Mouse (Mus musculus) forebrain, embryonic 14.5 days (tissue): Measurements from ENCODE around the gene Wdr70. TPM values are rescaled to one million over a fixed set of nuclear protein-coding genes. Genes with fewer than 3 reads are reported as not detected.

ENCODE experiments used
- ATAC-seq: fragments of 200-750 bp; cut with Nextera tagmentation; 2 replicates; pipeline ENCODE4 v1.8.0; 2017; ENCODE audit warnings: mild to moderate bottlenecking, moderate library complexity
- DNase-seq: peaks from one replicate; pipeline ENCODE4 v3.0.0-alpha.2; 2015; ENCODE audit warnings: low spot score
- H3K27ac ChIP-seq: fragments of 300-500 bp; sonication (generic); 2 replicates; pipeline ENCODE4 v1.5.1; 2014; ENCODE audit warnings: low read depth, mild to moderate bottlenecking, control low read depth, low read length, moderate library complexity
- H3K27me3 ChIP-seq: fragments of 300-500 bp; sonication (generic); replicated peaks from 2 replicates; pipeline ENCODE4 v1.6.1; 2014; ENCODE audit warnings: low read length, control low read depth, mixed read lengths; ENCODE audit not compliant: control insufficient read depth, insufficient read depth
- H3K36me3 ChIP-seq: fragments of 300-500 bp; sonication (generic); 2 replicates; pipeline ENCODE4 v1.6.1; 2014; ENCODE audit warnings: low read length, control low read depth; ENCODE audit not compliant: control insufficient read depth, insufficient read depth
- H3K4me1 ChIP-seq: fragments of 300-500 bp; sonication (generic); 2 replicates; pipeline ENCODE4 v1.6.1; 2014; ENCODE audit warnings: antibody characterized with exemption, low read length, control low read depth; ENCODE audit not compliant: control insufficient read depth, insufficient read depth
- H3K4me2 ChIP-seq: fragments of 300-500 bp; sonication (generic); 2 replicates; pipeline ENCODE4 v1.6.1; 2014; ENCODE audit warnings: mild to moderate bottlenecking, control low read depth, low read length
- H3K4me3 ChIP-seq: fragments of 300-500 bp; sonication (generic); 2 replicates; pipeline ENCODE4 v1.5.1; 2014; ENCODE audit warnings: low read depth, low read length, control low read depth
- H3K9ac ChIP-seq: fragments of 300-500 bp; sonication (generic); 2 replicates; pipeline ENCODE4 v1.6.1; 2014; ENCODE audit warnings: mild to moderate bottlenecking, low read length, control low read depth, moderate library complexity
- H3K9me3 ChIP-seq: fragments of 300-500 bp; sonication (generic); replicated peaks from 2 replicates; pipeline ENCODE4 v1.6.1; 2016; ENCODE audit warnings: low read length, control low read depth, mixed read lengths; ENCODE audit not compliant: control insufficient read depth
- WGBS: fragments of 180-500 bp; shearing (Covaris S2); extraction: QIAGEN DNeasy Blood & Tissue Kit; methylation state at CpG from one replicate; pipeline ENCODE4 v1.1.7; 2014; 5-methylcytosine and 5-hydroxymethylcytosine counted together
- polyA plus RNA-seq: library from polyadenylated mRNA; unstranded; fragments of >200 nt; fragmentation: Nextera tagmentation; extraction: Ambion mirVana; gene quantifications from 2 replicates; pipeline ENCODE4 v1.2.1, GENCODE M21; 2014

Gene Wdr70
- 64.0 and 69.0 TPM in 2 replicates for polyA plus RNA-seq

GRCm38 (mm10) chr15:8098774-8099749, at the start of gene Wdr70:
Gene Wdr70, minus strand, starts transcription at chr15:8099209.
- Histone ChIP-seq H3K36me3 (peaks cover 23% of the 10 kb centered on the region), H3K27me3 (no peaks in the 10 kb centered on the region), H3K9me3 (no peaks in the 10 kb centered on the region), H3K4me3 (peak within 1 kb of the TSS; percentile 66), H3K4me2 (peak within 1 kb of the TSS; percentile 71), H3K4me1 (no peaks in the 10 kb centered on the region), H3K27ac (no peak within 1 kb of the TSS), H3K9ac (peak within 1 kb of the TSS; percentile 72)
- WGBS: 2% methylated on average over 56 of the region's 56 CpGs
- ATAC-seq: peak; percentile 98
- peak; percentile 96 for DNase-seq

GRCm38 (mm10) chr15:8135606-8136005, 36.6 kb upstream of the Wdr70 start:
- no peaks in the 10 kb centered on the region for H3K27me3 ChIP-seq
- no peak for DNase-seq
- H3K4me3 ChIP-seq: no peak overlapping the region
- H3K4me1 ChIP-seq: no peaks in the 10 kb centered on the region
- H3K9ac ChIP-seq: no peak overlapping the region
- no peak overlapping the region for H3K27ac ChIP-seq
- 95% methylated on average over 5 of the region's 5 CpGs for WGBS
- no peak for ATAC-seq
- no peak overlapping the region for H3K4me2 ChIP-seq
- H3K9me3 ChIP-seq: no peaks in the 10 kb centered on the region
- peaks cover 88% of the 10 kb centered on the region for H3K36me3 ChIP-seq

- no peak for DNase-seq
- peaks cover 90% of the 10 kb centered on the region for H3K36me3 ChIP-seq
- H3K4me1 ChIP-seq: no peaks in the 10 kb centered on the region
- no peak for ATAC-seq
- H3K9me3 ChIP-seq: no peaks in the 10 kb centered on the region
- no peak overlapping the region for H3K4me3 ChIP-seq
- H3K9ac ChIP-seq: no peak overlapping the region
- no peaks in the 10 kb centered on the region for H3K27me3 ChIP-seq
- no peak overlapping the region for H3K4me2 ChIP-seq
- no peak overlapping the region for H3K27ac ChIP-seq
These were observed 32.8 kb upstream of the Wdr70 start for GRCm38 (mm10) chr15:8131761-8132160.

GRCm38 (mm10) chr15:8131268-8131667, 32.3 kb upstream of the Wdr70 start:
- Histone ChIP-seq H3K27me3 (no peaks in the 10 kb centered on the region), H3K9me3 (no peaks in the 10 kb centered on the region), H3K9ac (no peak overlapping the region), H3K36me3 (peaks cover 90% of the 10 kb centered on the region), H3K4me2 (no peak overlapping the region), H3K4me1 (no peaks in the 10 kb centered on the region), H3K4me3 (no peak overlapping the region), H3K27ac (no peak overlapping the region)
- ATAC-seq: no peak
- DNase-seq: no peak
- WGBS: 93% methylated on average over 3 of the region's 3 CpGs

- 72% methylated on average over 1 of the region's 1 CpGs for WGBS
- Histone ChIP-seq H3K36me3 (peaks cover 80% of the 10 kb centered on the region), H3K4me3 (no peak overlapping the region), H3K27me3 (no peaks in the 10 kb centered on the region), H3K9ac (no peak overlapping the region), H3K4me1 (no peaks in the 10 kb centered on the region), H3K9me3 (no peaks in the 10 kb centered on the region), H3K4me2 (no peak overlapping the region), H3K27ac (no peak overlapping the region)
- DNase-seq: no peak
- no peak for ATAC-seq
These were observed 30.3 kb upstream of the Wdr70 start for GRCm38 (mm10) chr15:8129281-8129680.

GRCm38 (mm10) chr15:8109782-8110181, 10.8 kb upstream of the Wdr70 start:
- H3K9ac ChIP-seq: peak overlapping the region; percentile 80
- WGBS: 4% methylated on average over 8 of the region's 8 CpGs
- DNase-seq: no peak

GRCm38 (mm10) chr15:8108966-8109743, 10.1 kb upstream of the Wdr70 start, which contains the start of gene Nup155:
Gene Nup155, plus strand, starts transcription at chr15:8109273.
- ATAC-seq (peak; percentile 98), DNase-seq (peak; percentile 97)
- Histone ChIP-seq H3K27me3 (no peaks in the 10 kb centered on the region), H3K9ac (peak within 1 kb of the TSS; percentile 80), H3K4me1 (peaks cover 10% of the 10 kb centered on the region), H3K27ac (peak within 1 kb of the TSS; percentile 61; the same call in 1 of the 2 replicates), H3K9me3 (no peaks in the 10 kb centered on the region), H3K36me3 (peaks cover 25% of the 10 kb centered on the region), H3K4me2 (peak within 1 kb of the TSS; percentile 67), H3K4me3 (peak within 1 kb of the TSS; percentile 83)
- under 1% methylated on average over 54 of the region's 54 CpGs for WGBS

More at GRCm38 (mm10) chr15:8109782-8110181, 10.8 kb upstream of the Wdr70 start:
- peak overlapping the region; percentile 67 for H3K4me2 ChIP-seq
- no peak overlapping the region for H3K27ac ChIP-seq
- no peak for ATAC-seq
- H3K27me3 ChIP-seq: no peaks in the 10 kb centered on the region
- peak overlapping the region; percentile 83 for H3K4me3 ChIP-seq
- H3K36me3 ChIP-seq: peaks cover 26% of the 10 kb centered on the region
- no peaks in the 10 kb centered on the region for H3K9me3 ChIP-seq
- H3K4me1 ChIP-seq: peaks cover 10% of the 10 kb centered on the region

GRCm38 (mm10) chr15:8108360-8108965, 9.5 kb upstream of the Wdr70 start:
- DNase-seq (no peak), ATAC-seq (peak; percentile 44)
- 60% methylated on average over 19 of the region's 19 CpGs for WGBS
- Histone ChIP-seq H3K36me3 (peaks cover 18% of the 10 kb centered on the region), H3K27ac (peak overlapping the region; percentile 61; the same call in 1 of the 2 replicates), H3K9ac (peak overlapping the region; percentile 80), H3K27me3 (no peaks in the 10 kb centered on the region), H3K4me2 (peak overlapping the region; percentile 54), H3K4me1 (peaks cover 10% of the 10 kb centered on the region), H3K4me3 (peak overlapping the region; percentile 83), H3K9me3 (no peaks in the 10 kb centered on the region)
